Mouse (Mus musculus) layer of hippocampus, adult 9-10 months (tissue): ENCODE measurements around the gene Ltb4r2.

ENCODE experiments used
- DNase-seq: peaks from one replicate; pipeline ENCODE4 v3.0.0; 2022; ENCODE audit warnings: low spot score

The Ltb4r2 gene

DNA sequence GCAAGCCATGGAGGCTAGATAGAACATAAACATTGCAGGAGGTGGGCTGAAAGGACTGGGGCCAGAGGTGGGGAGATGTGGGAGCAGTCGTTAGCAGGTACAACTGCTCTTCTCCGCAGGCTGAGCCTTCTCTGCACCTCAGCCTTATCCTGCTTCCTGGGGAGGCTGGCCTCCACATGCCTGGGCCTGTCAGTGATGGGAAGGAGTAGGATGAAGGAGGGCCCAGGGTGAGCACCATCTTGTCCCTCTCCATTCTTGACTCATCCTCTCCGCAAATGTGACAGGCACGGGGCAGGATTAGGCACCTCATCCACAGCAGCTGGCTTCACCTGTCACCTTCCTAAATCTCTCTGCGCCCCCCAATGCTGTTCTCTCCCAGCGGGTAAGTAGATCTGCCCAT, at the start of gene Ltb4r2:
Ltb4r2 (plus strand) TSS at position 266 of the 400 bp plus-strand sequence.
- DNase-seq, result no peak

DNA sequence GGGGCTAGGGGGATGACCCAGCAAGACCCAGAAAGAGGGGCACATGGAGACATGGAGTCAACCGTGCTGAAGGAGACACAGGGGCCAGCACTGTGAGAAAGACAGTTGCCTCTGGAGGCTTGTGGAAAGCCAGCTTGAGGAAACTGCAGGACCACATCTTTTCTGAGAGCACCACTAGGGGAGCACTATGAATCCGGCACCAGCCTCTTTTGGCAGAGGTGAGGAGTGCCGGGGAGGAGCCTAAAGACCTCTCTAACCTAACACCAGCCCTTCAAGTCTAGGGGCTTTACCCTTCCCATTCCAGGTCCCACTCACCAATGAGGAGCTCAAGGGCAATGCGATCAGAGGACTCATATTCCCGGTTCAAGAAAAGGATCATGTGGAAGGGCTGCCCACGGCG, 49.4 kb upstream of the Ltb4r2 start:
- DNase-seq, result no peak

DNA sequence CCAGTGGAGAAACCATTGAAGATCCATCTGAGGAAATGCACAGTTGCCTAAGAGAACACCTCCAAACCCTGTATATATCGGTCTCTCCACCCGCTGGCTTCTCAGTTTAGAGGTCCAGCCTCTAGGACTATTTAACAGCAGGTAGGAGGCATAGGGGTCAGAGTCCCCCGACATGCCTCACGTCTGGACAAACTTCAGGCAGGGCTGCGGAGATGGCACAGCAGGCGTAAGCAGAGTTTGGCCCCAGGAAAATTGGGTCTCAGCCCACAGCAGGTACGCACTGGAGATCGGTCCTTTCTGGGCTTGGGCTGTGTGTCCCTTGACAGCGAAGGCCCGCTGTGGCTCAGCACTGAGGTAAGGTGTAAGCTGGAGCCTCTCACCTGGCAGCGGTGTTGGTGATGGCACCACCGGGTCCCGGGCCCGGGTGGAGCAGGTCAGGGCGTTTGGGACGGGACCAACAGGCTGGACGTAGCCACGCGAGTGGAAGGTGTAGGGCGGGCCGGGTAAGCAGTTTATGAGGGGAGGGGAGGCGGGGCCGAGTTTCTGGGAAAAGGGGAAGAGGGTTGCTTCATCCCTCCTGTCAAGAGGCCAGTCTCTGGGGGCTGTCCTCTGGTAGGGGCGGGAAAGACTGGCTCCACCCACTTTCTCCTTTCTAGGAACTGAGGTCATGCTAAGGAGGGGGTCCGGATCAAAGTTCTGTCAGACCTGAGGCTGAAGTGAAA, 48.1 kb upstream of the Ltb4r2 start:
- DNase-seq, result no peak

DNA sequence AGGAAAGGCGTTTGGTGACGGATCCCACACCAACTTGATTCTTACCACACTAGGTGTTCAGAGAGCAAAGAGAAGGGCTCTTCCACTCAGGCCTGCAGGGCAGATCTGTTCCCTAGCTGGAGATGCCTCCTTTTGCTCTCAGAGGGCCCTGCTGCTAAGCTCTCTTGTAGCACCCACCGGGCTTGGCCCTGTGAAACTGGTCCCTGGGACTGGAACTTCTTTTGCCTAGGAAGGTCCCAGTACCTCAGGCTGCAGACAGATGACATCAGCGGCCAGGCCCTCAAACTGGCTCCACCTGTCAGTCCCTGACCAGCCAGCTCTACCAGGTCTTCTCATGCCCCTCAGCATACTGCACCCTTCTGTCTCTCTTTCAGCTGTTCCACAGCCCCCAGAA, 47.5 kb upstream of the Ltb4r2 start, which contains the start of gene Tgm1:
Tgm1 (minus strand) TSS at position 198 of the 394 bp plus-strand sequence.
- DNase-seq, result no peak

DNA sequence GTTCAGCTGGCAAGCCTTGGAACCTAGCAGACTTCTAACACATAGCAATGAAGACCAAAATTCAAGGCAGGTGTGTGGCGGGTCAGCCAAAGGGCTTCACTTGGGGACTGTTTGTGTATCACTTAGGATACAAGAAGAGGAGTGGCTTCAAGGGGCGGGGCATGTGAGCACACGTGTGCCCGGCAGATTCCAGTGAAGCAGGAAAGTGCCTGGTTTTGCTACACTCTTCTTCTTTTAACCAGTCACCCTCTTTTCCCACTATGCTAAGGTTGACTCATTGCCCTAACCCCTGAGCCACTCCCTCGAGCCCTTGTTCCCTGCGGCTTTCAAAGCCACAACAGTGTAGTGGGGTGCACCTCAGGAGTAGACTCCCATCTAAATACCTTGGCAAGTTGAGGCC, 46.3 kb upstream of the Ltb4r2 start:
- no peak for DNase-seq

DNA sequence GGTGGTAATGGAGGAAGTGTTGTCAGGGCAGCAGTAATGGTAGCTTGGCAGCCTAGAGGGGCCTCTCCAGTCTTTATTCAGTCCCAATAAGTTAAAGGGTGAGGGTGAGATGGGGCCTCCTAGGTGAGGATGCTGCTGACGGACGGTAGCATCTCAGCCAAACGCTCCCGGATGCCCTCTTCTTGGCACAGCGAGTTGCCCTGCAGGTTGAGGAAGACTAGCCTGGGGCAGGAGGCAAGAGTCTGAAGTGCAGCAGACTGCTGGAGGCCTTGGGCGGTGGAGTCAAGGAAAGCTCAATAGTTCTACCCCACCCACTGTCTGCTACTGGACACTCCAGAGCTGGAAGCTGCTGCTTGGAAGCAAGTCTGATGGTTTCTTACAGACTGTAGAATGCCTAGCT, 45.0 kb upstream of the Ltb4r2 start:
- DNase-seq, result no peak

DNA sequence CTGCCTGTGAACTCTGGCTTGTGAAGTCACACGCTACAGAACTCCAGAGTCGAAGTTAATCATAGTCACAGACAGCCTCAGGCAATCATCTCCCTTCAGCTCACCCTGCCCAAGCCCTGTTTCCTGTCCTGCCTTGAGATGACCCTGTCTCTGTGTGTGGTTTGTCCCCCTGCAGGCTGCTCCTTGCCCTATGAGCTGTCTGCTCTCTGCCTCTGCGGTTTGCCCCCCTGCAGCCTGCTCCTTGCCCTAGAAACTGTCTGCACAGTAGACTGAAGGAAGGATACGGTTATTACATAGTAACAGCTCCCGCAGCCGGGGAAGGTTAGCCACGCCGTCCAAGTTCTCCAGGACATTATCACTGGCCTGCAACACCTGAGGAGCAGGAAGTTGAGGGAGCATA, 44.3 kb upstream of the Ltb4r2 start:
- DNase-seq, result no peak

DNA sequence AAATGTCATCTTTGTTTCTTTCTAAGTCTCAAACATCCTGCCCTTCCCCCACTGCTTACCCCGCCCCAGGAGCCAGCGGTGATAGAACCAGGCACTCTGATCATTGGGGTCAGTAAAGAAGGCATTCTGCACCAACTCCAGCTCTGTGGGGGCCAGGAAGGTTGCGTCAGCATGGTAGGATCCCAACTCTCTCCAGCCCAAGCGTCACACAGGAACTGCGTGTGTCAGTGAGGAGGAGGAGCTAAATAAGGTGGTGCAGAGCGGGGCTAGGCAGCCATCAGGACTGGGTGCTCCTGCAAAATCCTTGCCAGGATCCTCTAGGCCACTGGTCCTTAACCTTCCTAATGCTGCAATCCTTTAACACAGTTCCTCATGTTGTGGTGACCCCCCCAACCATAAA, 41.5 kb upstream of the Ltb4r2 start:
- no peak for DNase-seq

DNA sequence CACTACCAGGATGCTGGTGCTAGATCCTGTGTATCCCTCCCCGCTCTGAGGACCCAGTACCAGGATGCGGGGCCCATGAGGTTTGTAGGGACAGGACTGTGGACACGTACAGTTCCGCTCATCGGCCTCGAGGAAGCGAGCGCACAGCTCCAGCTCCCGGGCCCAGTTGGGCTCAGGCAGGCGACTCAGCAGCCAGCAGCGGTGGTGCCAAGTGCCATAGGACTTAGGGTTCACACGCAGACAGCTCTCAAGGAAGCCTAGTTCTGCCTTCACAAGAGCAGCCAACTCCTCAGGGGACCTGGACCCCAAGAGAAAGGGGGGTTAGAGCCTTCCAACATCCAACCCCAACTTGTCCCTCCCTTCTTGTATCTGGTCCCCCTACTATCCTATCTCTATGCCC, 40.6 kb upstream of the Ltb4r2 start:
- no peak for DNase-seq

DNA sequence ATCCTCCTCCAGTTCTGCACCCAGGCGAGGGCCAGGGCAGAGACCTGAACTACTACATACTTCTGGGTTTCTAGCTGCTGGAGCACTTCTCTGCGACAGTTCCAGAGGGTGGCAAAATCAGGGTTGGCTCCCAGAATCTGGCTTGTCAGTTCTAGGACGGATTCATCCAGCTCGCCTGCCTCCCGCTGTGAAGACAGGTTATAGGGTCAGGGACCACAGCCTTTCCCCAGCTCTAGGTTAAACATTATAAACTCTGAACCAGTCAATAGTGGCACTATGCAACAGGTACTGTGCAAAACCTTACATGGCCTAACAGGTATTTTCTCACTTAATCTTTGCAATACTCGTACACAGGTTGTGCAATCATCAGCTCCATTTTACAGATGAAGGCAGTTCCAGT, 40.2 kb upstream of the Ltb4r2 start:
- DNase-seq, result no peak

DNA sequence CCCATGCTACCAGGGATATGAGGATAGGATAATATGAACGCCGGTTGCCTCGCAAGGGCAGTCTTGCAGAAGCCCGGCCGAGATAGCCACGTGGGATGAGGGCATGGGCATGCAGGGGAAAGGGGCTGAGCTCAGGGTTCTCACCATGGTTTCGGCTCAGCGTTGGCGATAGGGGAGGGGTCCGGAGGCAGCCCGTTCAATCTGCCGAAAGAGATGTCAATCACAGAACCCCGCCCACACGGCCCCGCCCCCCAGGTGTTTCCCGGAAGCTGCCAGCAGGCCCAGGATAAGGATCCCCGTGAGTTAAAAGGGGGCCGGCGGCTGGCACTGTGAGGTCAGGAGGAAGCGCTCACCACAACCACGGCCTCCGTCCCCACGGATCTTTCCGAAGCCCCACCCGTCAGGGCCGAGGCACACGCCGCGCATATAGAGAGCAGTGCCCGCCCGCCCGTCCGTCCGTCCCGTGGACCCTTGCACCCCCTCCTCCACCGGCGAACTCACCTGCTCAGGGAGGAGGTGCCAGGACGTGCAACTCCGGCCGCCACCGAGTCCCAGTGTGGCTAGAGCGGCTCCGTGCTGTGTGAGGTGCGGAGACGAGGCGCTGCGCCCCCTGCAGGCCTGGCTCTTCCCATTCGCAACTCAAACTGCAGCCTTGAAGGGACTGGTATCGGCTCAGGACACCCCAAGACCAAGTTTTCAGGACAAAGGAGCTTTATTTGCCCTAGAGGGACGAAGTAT, 39.4 kb upstream of the Ltb4r2 start, which contains the start of gene Rabggta:
Rabggta (minus strand) TSS at position 564 of the 738 bp plus-strand sequence.
- peak; percentile 72 for DNase-seq

DNA sequence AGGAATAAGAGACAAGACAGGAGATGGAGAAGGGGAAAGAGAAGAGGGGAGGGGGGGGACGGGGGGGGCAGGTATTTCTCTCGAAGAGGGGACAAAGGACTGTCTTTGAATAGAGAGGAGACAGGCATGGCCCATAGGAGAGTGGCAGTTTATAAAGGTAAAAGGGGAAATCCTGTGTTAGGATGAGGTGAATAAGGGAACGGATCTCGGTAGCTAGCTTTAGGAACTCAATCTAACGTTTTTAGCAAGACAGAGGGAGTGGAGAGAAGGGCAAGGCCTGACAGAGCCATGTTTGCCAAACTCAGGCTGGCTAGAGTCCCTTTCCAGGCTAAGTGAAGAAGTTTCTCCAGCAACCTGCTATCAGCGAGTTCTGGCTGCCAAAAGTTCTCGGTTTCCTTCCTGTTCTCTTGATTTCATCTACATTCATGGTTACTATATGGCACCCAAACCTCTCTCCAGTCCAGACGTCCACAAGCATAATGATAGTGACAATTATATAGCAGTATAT, 38.7 kb upstream of the Ltb4r2 start:
- no peak for DNase-seq

DNA sequence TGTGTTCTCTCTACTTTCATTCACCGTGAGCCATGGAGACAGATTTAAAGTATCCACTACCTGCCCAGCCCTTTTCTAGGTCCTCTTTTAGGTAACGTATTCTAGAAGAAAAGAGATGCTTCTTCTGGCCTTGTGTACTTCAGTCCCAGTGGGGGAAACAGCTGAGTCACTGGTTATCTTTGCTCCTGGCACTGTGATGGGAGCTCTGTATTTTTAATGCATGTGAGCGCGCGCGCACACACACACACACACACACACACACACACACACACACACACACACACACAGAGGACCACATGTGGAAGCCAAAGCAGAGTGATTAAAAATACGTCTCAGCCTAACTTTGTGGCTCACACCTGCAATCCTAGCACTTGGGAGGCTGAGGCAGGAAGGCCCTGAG, 37.8 kb upstream of the Ltb4r2 start:
- DNase-seq, result no peak

DNA sequence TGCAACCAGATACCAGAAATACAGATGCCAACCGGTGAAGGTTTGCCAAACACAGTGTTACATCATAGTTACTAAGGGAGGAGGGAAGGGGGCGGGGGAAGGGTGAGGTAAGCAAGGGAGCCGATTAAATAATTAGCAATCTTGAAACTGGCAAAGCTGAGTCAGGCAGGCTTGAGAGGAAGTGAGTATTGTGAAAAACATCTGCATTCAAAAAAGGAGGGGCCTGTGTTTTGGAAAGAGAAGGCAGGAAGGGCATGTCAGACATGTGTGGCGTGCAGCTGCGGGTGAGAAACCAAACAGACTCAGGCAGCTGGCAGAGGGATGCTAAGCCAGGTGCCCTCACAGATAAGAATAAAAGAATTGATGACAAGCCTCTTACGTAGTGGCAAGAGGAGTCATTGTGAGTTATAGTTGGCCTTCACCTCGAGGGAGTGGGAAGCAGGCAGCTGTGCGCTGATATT, 36.8 kb upstream of the Ltb4r2 start:
- no peak for DNase-seq

DNA sequence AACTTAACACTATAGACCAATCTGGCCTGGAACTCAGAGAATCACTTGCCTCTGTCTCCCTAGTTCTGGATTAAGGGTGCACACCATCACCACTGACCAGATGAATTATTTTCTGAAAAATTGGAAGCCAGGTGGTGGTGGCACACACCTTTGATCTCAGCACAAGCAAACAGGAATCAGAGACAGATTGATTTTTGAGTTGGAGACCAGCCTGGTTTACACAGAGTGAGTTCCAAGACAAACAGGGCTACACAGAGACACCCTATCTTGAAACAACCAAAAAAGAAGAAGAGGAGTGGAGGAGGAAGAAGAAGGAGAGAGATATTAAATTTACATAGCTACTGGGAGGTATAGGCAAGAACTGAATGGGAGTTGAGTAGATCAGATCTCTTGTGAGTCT, 35.0 kb upstream of the Ltb4r2 start:
- DNase-seq, result no peak

DNA sequence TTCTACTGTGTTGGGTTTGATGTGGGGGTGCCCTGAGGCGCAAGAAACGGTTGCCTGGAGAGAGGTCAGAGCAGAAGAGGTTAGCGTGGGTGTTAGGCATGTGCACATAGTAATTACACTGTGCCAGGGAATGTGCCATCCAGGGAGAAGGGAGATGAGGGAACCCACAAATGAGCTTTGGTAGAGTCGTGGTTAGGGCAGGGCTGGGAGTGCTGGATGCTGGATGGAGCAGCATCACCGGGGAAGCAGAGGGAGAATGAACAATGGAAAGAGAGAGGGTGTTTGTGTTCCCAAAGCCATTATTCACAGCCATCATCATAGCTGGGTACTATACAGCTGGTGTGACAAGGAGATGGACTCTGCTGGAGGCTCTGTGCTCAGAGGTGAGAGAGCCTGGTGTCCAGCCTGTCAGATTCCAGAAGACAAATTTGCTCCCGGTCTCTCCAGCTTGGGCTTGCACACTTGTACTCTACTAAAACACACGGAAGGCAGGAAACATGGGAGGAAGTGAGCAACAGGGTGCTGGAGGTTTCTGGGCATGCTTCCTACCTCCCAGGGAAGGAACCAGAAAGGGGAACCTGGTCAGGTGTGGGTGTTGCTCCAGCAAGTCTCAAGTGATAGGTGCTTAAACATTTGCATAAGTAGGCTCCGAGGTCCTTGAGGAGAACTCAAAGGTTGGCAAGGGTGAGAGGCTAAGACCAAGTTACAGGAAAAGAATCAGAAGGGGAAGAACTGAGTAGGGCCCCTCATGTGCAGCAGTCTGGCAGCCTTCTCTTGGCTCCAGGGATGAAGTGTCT, 33.1 kb upstream of the Ltb4r2 start:
- no peak for DNase-seq

DNA sequence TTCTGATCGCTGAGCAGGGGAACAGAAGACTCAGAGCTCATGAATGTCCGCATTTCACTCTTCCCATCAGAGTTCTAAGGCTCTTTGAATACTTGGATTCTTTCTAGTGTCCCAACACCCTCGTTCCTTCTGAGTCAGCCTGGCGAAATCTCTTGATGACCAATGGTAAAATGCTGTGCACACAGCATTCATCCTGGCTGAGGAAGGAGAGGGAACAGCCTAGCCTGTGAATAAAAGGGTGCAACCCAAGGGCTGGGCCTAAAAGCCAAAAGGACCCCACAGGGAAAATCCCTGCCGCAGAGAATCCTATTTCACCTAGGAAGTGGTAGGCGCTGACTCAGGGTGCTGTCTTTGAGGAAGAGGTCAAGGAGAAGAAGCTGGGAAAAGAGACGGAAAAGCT, 31.1 kb upstream of the Ltb4r2 start:
- DNase-seq, result no peak

DNA sequence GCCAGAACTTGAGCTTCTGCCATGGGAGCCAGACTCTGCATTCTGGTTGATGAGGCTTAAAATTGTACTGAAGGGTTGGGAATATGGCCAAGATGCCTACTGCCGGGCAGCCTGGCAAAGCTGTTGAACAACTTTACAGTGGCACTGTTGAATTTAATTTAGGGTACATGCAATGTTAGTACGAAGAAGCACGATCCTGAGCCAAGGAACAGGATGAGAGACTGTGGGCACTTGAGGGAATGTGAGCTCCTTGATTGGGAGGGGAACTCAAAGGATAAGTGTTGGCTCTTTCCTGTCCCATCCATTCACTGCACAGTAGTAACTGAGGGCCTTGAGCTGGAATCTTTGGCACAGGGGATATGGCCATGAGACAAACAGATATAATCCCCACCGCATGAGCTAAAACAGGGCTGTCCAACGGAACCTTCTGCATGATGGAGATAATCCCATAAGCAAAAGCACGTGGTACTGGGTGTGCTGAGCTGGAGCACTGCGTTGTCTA, 30.6 kb upstream of the Ltb4r2 start:
- no peak for DNase-seq

DNA sequence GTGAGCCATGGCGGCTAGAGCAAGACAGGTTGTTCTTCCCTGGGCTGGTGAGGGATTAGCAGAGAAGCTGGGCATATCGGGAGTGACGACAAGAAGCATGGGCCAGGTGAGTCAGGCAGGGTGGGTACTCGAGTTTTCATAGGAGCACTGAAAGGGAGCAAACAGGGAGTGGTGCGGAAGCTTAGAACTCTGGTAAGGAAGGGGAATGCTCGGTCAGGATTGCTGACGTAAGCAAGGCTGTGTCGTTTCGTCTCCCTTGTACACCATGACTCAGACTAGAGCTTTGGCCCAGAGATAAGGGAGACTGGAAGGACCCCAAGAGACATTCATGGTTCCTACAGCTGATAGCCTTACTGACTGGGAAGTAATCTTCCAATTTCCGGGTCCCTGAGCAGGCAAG, 27.3 kb upstream of the Ltb4r2 start:
- no peak for DNase-seq

DNA sequence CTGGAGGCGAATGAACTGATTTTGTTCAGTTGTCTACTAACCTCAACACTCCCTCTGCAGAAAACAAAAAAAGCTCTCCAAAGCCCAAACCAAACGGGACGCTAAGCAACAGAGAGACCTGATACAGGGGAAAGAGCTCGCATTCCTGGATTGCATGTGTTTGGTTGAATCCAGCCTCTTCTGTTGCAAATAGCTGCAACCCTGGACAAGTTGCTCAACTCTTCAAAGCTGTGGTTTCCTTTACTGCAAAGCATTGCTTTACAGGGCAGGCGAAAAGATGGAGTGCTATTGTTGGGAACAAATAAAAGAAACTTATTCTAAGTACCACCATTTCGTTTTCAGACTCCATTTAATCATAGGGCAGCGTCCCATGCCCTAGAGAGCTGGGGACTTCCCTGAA, 26.4 kb upstream of the Ltb4r2 start:
- no peak for DNase-seq

DNA sequence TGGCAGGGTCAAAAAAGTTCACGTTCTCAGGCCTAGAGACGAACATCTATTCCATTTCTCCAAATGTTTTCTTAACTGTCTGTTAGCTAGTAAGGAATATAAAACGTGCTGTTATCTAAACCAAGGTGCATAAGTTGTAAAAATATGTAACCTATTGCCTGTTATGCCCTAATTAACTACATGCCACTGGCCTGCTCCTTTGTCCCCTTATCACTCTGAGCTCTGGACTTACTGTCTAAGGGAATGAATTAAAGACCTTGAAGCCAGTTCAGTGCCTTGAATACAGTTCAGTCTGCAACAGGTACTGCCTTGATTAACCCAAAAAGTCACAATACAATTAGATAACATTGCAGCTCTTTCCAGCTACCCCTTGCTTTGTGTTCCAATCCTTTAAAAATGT, 25.9 kb upstream of the Ltb4r2 start:
- no peak for DNase-seq

DNA sequence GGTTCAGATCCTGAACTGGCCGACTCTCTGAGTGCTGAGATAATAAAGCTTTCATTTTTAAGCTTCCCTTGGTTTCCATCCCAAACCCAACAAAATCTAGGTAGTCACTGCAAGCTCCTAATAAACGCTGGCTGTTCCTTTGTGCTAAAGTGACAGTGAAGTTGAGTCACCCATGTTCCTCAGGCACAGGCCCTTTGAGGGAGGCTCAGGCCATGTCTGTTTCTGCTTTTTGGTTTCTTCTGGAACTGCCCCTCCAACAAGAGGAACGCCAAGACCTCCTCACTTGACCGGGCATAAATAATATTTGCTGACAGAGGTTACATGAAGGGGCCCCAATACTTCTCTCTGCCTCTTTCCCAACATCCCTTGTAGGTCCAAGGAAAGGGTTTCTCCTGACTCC, 25.5 kb upstream of the Ltb4r2 start:
- no peak for DNase-seq
